ENCODE assay signal across 16 mouse cellular contexts in genomic region chrX:58514925-58515324, GRCm38 (mm10).
DNase-seq lines count a peak whose midpoint lies in the region; ATAC-seq and TF ChIP-seq lines count a peak whose summit lies in the region.
"Had no signal": no experiment of that assay in that cellular context is flagged by ENCODE, and none has a peak within 500 bp of the region (broad histone marks: within the 10 kb centered on the region; RNA-seq: fewer than 3 reads in every experiment).

No protein-coding gene starts in this region.

- no peak overlapping the region for H3K4me3 ChIP-seq in hindbrain, embryonic 11.5 days (ENCODE audit: low read depth, low read length)
- no peak overlapping the region for H3K4me3 ChIP-seq in hindbrain, embryonic 16.5 days (ENCODE audit: low read length)
- no peak overlapping the region for H3K4me3 ChIP-seq in lung, embryonic 14.5 days (ENCODE audit: low read depth, low read length)
- no peak overlapping the region for H3K4me3 ChIP-seq in lung, adult 2 months (replicated peaks; ENCODE audit: extremely low read depth, low read depth, low read length)
- no peak overlapping the region for H3K4me3 ChIP-seq in embryonic facial prominence, embryonic 14.5 days (ENCODE audit: low read depth, low read length)
- H3K4me3 ChIP-seq: midbrain, embryonic 12.5 days; neural tube, embryonic 13.5 days had no signal

- WGBS in hindbrain, embryonic 11.5 days: 59% methylated on average over 5 of the region's 5 CpGs
- WGBS in hindbrain, embryonic 16.5 days: 56% methylated on average over 5 of the region's 5 CpGs
- WGBS in lung, embryonic 14.5 days: 23% methylated on average over 5 of the region's 5 CpGs
- WGBS in lung, adult 2 months: 35% methylated on average over 5 of the region's 5 CpGs
- 36% methylated on average over 5 of the region's 5 CpGs for WGBS in embryonic facial prominence, embryonic 14.5 days

- TF ChIP-seq POLR2A in lung, adult 2 months (IDR thresholded peaks at IDR 0.05; ENCODE audit: borderline replicate concordance, extremely low read depth, low read depth, low read length): no peak

- H3K9me3 ChIP-seq in hindbrain, embryonic 11.5 days (ENCODE audit: control insufficient read depth, low read length): no peaks in the 10 kb centered on the region
- no peaks in the 10 kb centered on the region for H3K9me3 ChIP-seq in hindbrain, embryonic 16.5 days (ENCODE audit: control insufficient read depth, low read length)
- no peaks in the 10 kb centered on the region for H3K9me3 ChIP-seq in lung, embryonic 14.5 days (ENCODE audit: low read depth, low read length)
- H3K9me3 ChIP-seq in embryonic facial prominence, embryonic 14.5 days (ENCODE audit: control insufficient read depth, low read length): no peaks in the 10 kb centered on the region
- H3K9me3 ChIP-seq: midbrain, embryonic 12.5 days; neural tube, embryonic 13.5 days had no signal

- peak; percentile 4 for DNase-seq in hindbrain, embryonic 11.5 days (ENCODE audit: low spot score)
- DNase-seq in lung, embryonic 14.5 days: peak; percentile 55
- DNase-seq in lung, adult 2 months: no peak
- DNase-seq in NIH3T3 (ENCODE audit: low read depth): peak; percentile 1
- DNase-seq in embryonic facial prominence, embryonic 14.5 days (ENCODE audit: low spot score): peak; percentile 65
- DNase-seq in spleen, postnatal 4 days (ENCODE audit: low spot score in 2 of 2): no peak
- DNase-seq in cerebellum, adult 8-10 months: no peak
- DNase-seq: adrenal gland, postnatal 25 days; cerebellum, adult 2 months; heart, adult 18-20 months; kidney, adult 8-10 months; liver, postnatal 0 days had no signal

- TF ChIP-seq CTCF in lung, embryonic 14.5 days (IDR thresholded peaks at IDR 0.05; ENCODE audit: low read depth): no peak
- no peak for TF ChIP-seq CTCF in lung, adult 2 months (IDR thresholded peaks at IDR 0.05; ENCODE audit: insufficient read depth, low read length)

- ATAC-seq in hindbrain, embryonic 11.5 days (ENCODE audit: low FRiP score): no peak
- ATAC-seq in hindbrain, embryonic 16.5 days: no peak
- ATAC-seq in lung, embryonic 14.5 days (ENCODE audit: insufficient read depth): no peak
- no peak for ATAC-seq in embryonic facial prominence, embryonic 14.5 days (ENCODE audit: low read depth)
- ATAC-seq: CD4-positive, CD25-positive, alpha-beta regulatory T cell, adult 4 months; liver, postnatal 0 days had no signal

- no peaks in the 10 kb centered on the region for H3K4me1 ChIP-seq in hindbrain, embryonic 11.5 days (replicated peaks; ENCODE audit: control insufficient read depth, insufficient read depth, low read length)
- no peaks in the 10 kb centered on the region for H3K4me1 ChIP-seq in hindbrain, embryonic 16.5 days (ENCODE audit: control insufficient read depth, insufficient read depth, low read depth, low read length)
- no peaks in the 10 kb centered on the region for H3K4me1 ChIP-seq in lung, embryonic 14.5 days (ENCODE audit: insufficient read depth)
- no peaks in the 10 kb centered on the region for H3K4me1 ChIP-seq in lung, adult 2 months (ENCODE audit: control insufficient read depth, insufficient read depth, low read length)
- no peaks in the 10 kb centered on the region for H3K4me1 ChIP-seq in embryonic facial prominence, embryonic 14.5 days (ENCODE audit: control insufficient read depth, insufficient read depth, low read length)
- H3K4me1 ChIP-seq: midbrain, embryonic 12.5 days; neural tube, embryonic 13.5 days had no signal

- H3K36me3 ChIP-seq in hindbrain, embryonic 11.5 days (ENCODE audit: control insufficient read depth, insufficient read depth, low read length): no peaks in the 10 kb centered on the region
- no peaks in the 10 kb centered on the region for H3K36me3 ChIP-seq in hindbrain, embryonic 16.5 days (ENCODE audit: control insufficient read depth, insufficient read depth, low read length)
- no peaks in the 10 kb centered on the region for H3K36me3 ChIP-seq in lung, embryonic 14.5 days (ENCODE audit: insufficient read depth)
- H3K36me3 ChIP-seq in embryonic facial prominence, embryonic 14.5 days (ENCODE audit: control insufficient read depth, insufficient read depth, low read length): no peaks in the 10 kb centered on the region
- H3K36me3 ChIP-seq: midbrain, embryonic 12.5 days; neural tube, embryonic 13.5 days had no signal

- H3K4me2 ChIP-seq in hindbrain, embryonic 11.5 days (replicated peaks; ENCODE audit: low read depth, low read length): no peak overlapping the region
- no peak overlapping the region for H3K4me2 ChIP-seq in hindbrain, embryonic 16.5 days (ENCODE audit: low read length)
- no peak overlapping the region for H3K4me2 ChIP-seq in lung, embryonic 14.5 days
- H3K4me2 ChIP-seq in embryonic facial prominence, embryonic 14.5 days (ENCODE audit: low read depth, low read length): no peak overlapping the region
- H3K4me2 ChIP-seq: midbrain, embryonic 12.5 days; neural tube, embryonic 13.5 days had no signal

- H3K27ac ChIP-seq in hindbrain, embryonic 11.5 days (ENCODE audit: low read depth, low read length): no peak overlapping the region
- H3K27ac ChIP-seq in hindbrain, embryonic 16.5 days (ENCODE audit: low read depth, low read length): no peak overlapping the region
- no peak overlapping the region for H3K27ac ChIP-seq in lung, embryonic 14.5 days (ENCODE audit: low read depth)
- no peak overlapping the region for H3K27ac ChIP-seq in embryonic facial prominence, embryonic 14.5 days (replicated peaks; ENCODE audit: low read depth, low read length)
- H3K27ac ChIP-seq: midbrain, embryonic 12.5 days; neural tube, embryonic 13.5 days had no signal

- no peaks in the 10 kb centered on the region for H3K27me3 ChIP-seq in hindbrain, embryonic 11.5 days (ENCODE audit: control insufficient read depth, insufficient read depth, low read length)
- no peaks in the 10 kb centered on the region for H3K27me3 ChIP-seq in hindbrain, embryonic 16.5 days (replicated peaks; ENCODE audit: control insufficient read depth, insufficient read depth, low read length)
- H3K27me3 ChIP-seq in lung, embryonic 14.5 days (ENCODE audit: insufficient read depth, low read length): no peaks in the 10 kb centered on the region
- H3K27me3 ChIP-seq in embryonic facial prominence, embryonic 14.5 days (replicated peaks; ENCODE audit: control insufficient read depth, insufficient read depth, low read length): no peaks in the 10 kb centered on the region
- H3K27me3 ChIP-seq: midbrain, embryonic 12.5 days; neural tube, embryonic 13.5 days had no signal

- no peak overlapping the region for H3K9ac ChIP-seq in hindbrain, embryonic 11.5 days (ENCODE audit: low read depth, low read length)
- H3K9ac ChIP-seq in hindbrain, embryonic 16.5 days (ENCODE audit: low read depth, low read length): no peak overlapping the region
- no peak overlapping the region for H3K9ac ChIP-seq in lung, embryonic 14.5 days
- no peak overlapping the region for H3K9ac ChIP-seq in embryonic facial prominence, embryonic 14.5 days (ENCODE audit: low read depth, low read length)
- H3K9ac ChIP-seq: liver, postnatal 0 days; midbrain, embryonic 12.5 days; neural tube, embryonic 13.5 days had no signal

Comparison
In these comparisons a context has a peak if more than half of its experiments do, and no peak if none do; other contexts are left out.
1. DNase-seq: peak in hindbrain, embryonic 11.5 days (single experiment), lung, embryonic 14.5 days (single experiment), NIH3T3 (single experiment) and embryonic facial prominence, embryonic 14.5 days (single experiment); none in lung, adult 2 months (single experiment), spleen, postnatal 4 days (0 of 2) and cerebellum, adult 8-10 months (single experiment).